Mouse (Mus musculus) yolk sac, embryonic 10.5 days (tissue): ENCODE measurements around the gene Klhl11.
A peak's percentile ranks its signal among the peaks of the same experiment; 100 is the strongest.

Experiments used
- DNase-seq: peaks from one replicate; pipeline ENCODE4 v3.0.0-alpha.2; 2017; ENCODE audit warnings: low spot score

The Klhl11 gene

GRCm38 (mm10) chr11:100472197-100472934 lies at the start of gene Klhl11:
TSS of gene Klhl11 (minus strand) at chr11:100472741.
- DNase-seq, result peak; percentile 89

GRCm38 (mm10) chr11:100520838-100521237 lies 48.3 kb upstream of the Klhl11 start:
- DNase-seq, result no peak

GRCm38 (mm10) chr11:100519188-100519587 lies 46.6 kb upstream of the Klhl11 start:
- DNase-seq, result peak; percentile 55

- peak; percentile 87 for DNase-seq
These were observed 45.6 kb upstream of the Klhl11 start for GRCm38 (mm10) chr11:100518188-100518591.

- no peak for DNase-seq
These were observed 43.8 kb upstream of the Klhl11 start for GRCm38 (mm10) chr11:100516291-100516690.

GRCm38 (mm10) chr11:100515789-100516188 lies 43.2 kb upstream of the Klhl11 start:
- no peak for DNase-seq

- DNase-seq, result no peak
These were observed 42.5 kb upstream of the Klhl11 start for GRCm38 (mm10) chr11:100515061-100515460.

GRCm38 (mm10) chr11:100513716-100514115 lies 41.2 kb upstream of the Klhl11 start:
- DNase-seq, result no peak

GRCm38 (mm10) chr11:100512384-100512783 lies 39.8 kb upstream of the Klhl11 start:
- no peak for DNase-seq

- no peak for DNase-seq
These were observed 38.0 kb upstream of the Klhl11 start for GRCm38 (mm10) chr11:100510556-100510955.

GRCm38 (mm10) chr11:100505997-100506396 lies 33.5 kb upstream of the Klhl11 start:
- DNase-seq, result no peak

- DNase-seq, result no peak
These were observed 32.6 kb upstream of the Klhl11 start for GRCm38 (mm10) chr11:100504990-100505660.

- no peak for DNase-seq
These were observed 28.8 kb upstream of the Klhl11 start for GRCm38 (mm10) chr11:100501321-100501720.

GRCm38 (mm10) chr11:100500651-100501050 lies 28.1 kb upstream of the Klhl11 start:
- DNase-seq, result no peak

- DNase-seq, result no peak
These were observed 27.7 kb upstream of the Klhl11 start for GRCm38 (mm10) chr11:100500241-100500640.

GRCm38 (mm10) chr11:100493771-100494170 lies 21.2 kb upstream of the Klhl11 start:
- DNase-seq, result no peak

GRCm38 (mm10) chr11:100490951-100491350 lies 18.4 kb upstream of the Klhl11 start:
- no peak for DNase-seq

GRCm38 (mm10) chr11:100485801-100486538 lies 13.4 kb upstream of the Klhl11 start:
- DNase-seq, result peak; percentile 70

GRCm38 (mm10) chr11:100484461-100484860 lies 11.9 kb upstream of the Klhl11 start:
- DNase-seq, result no peak

- no peak for DNase-seq
These were observed 6.6 kb upstream of the Klhl11 start for GRCm38 (mm10) chr11:100479152-100479551.

GRCm38 (mm10) chr11:100476281-100476680 lies 3.7 kb upstream of the Klhl11 start:
- no peak for DNase-seq

- DNase-seq, result no peak
These were observed 374 bp upstream of the Klhl11 start for GRCm38 (mm10) chr11:100472935-100473295.
